Mouse (Mus musculus) kidney, adult 2 months (tissue): ENCODE data around the gene Zfp217.

Experiments used
- CTCF ChIP-seq: fragments of 200-500 bp; conservative IDR thresholded peaks from 2 replicates; pipeline ENCODE4 v1.5.1; 2011; ENCODE audit warnings: low read depth, mild to moderate bottlenecking, control low read depth, low read length, moderate library complexity, mixed read lengths; ENCODE audit not compliant: insufficient read depth, insufficient read length
- POLR2A ChIP-seq: fragments of 200-500 bp; IDR thresholded peaks from one replicate; pipeline ENCODE4 v1.6.1; 2011; ENCODE audit warnings: low read depth, low read length, control low read depth

GRCm38 (mm10) chr2:170148828-170149227 lies 925 bp upstream of the Zfp217 start:
- no peak for TF ChIP-seq POLR2A
- no peak for TF ChIP-seq CTCF
